Mouse (Mus musculus): ENCODE results near the gene Etl4.

DNA sequence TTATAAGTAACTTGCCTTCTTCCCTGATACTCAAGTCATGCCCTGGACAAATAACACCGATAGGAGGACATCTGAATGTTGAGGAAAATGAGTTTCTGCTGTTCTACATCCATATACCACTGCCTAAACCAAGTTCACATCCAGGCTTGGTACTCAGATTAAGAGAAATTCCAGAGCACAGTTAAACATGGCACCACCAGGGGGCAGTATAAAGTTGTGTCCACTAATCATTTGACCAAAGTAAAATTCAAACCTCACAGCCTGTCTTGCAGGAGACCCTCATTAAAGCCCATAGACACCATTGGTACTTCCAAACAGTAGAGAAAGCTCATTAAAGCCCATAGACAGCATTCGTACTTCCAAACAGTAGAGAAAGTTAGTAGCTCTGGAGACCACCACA is 366.5 kb downstream of the Etl4 start:
- TF ChIP-seq TCF3 (IDR thresholded peaks at IDR 0.05; ENCODE audit: insufficient read length, low read depth) (no peak), USF1 (IDR thresholded peaks at IDR 0.05; ENCODE audit: low read depth) (no peak)

All from myocyte (in vitro differentiated cells).